Mouse (Mus musculus) ES-E14 (cell line): ENCODE data around the gene Npc1l1.

Source experiments
- CHD2 ChIP-seq: IDR thresholded peaks from 2 replicates; pipeline ENCODE4 v1.6.1; 2014; ENCODE audit warnings: mild to moderate bottlenecking, low read depth, low read length, inconsistent platforms
- ZC3H11A ChIP-seq: IDR thresholded peaks from 2 replicates; pipeline ENCODE4 v1.6.1; 2012; ENCODE audit warnings: low read depth, mild to moderate bottlenecking, inconsistent platforms, low read length, borderline replicate concordance

DNA sequence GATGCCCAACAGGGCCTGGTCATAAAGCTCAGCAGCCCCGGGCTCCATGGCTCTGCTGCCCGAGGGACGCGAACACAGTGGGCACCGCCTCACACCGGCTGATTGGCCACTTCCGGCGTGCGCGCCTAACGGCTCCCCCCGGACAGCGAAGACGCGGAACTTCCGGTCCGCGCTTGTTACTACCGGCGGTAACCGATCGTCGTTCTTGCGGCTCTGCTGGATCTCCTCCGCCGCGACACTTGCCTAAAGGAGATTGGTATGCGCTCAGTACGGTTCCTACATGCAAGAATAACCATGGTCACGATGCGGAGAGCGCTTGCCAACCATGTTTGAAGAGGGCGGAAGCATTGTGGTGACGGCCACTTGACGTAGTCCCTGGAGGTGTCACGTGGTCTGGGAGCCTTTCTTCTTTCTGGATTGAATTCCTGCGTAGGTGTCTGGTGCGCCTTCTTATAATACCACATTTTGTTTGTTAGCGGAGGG is 29.8 kb downstream of the Npc1l1 start, which contains the start of gene Nudcd3:
- TF ChIP-seq ZC3H11A (no peak), CHD2 (no peak)
